In the genomic region with DNA sequence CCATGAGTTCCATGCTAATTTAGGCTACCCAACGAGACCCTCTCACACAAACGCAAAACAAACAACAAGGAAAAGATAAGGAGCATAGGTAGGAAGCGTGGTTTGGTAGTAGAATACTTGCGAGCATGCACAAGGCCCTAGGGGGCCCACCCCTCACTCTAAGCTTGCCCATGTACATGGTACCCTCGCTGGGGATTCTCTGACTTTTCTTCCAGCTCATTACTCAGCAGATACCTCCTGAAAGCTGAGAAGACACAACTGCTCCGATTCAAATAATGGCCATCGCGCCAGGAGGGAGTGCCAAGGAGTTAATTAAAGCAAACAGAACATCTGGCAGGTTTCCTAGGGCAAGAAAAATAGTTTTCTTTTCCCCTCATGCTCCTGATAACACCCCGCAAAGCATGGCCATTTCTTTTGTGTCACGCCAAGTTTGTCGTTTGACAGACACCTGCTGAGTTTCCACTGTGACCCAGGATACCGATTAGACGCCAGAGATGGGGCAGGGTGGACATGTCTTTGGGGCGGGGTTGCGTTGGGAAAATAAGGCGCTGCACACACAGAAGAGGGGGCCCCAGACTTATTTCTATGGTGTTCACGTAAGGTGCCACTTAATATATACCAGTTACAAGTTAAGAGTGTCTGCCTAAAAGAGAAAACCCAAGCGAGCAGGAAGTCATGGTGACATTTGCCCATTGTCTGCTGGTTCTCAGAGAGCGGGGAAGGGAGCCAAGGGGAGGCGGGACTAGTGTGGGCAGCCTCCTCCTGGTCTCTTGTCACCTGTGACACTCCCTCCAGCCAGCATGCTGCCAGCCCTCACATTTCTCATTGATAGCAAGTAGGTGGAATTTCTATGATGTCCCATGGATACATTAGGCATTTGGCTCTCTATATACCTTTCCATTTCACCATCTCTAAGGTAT, we compare ENCODE assay signal across 9 mouse cellular contexts. TPM values are rescaled to one million over a fixed set of nuclear protein-coding genes. Genes with fewer than 3 reads are reported as not detected.
DNase-seq lines count a peak whose midpoint lies in the region; ATAC-seq lines count a peak whose summit lies in the region.
"Had no signal": no experiment of that assay in that cellular context is flagged by ENCODE, and none has a peak within 500 bp of the region (broad histone marks: within the 10 kb centered on the region; RNA-seq: fewer than 3 reads in every experiment).

No protein-coding gene starts in this region.

- WGBS in heart, embryonic 15.5 days: 37% methylated on average over 20 of the region's 20 CpGs

- no peaks in the 10 kb centered on the region for H3K27me3 ChIP-seq in heart, embryonic 15.5 days

- H3K4me3 ChIP-seq in brown adipose tissue, adult 24 weeks (ENCODE audit: insufficient read depth, low read depth, low read length): no peak overlapping the region
- no peak overlapping the region for H3K4me3 ChIP-seq in heart, embryonic 15.5 days
- H3K4me3 ChIP-seq: midbrain, embryonic 10.5 days had no signal

- H3K4me1 ChIP-seq in brown adipose tissue, adult 24 weeks (ENCODE audit: control insufficient read depth, insufficient read depth, insufficient read length, low read length): peaks cover 26% of the 10 kb centered on the region
- H3K4me1 ChIP-seq in heart, embryonic 15.5 days (replicated peaks): peaks cover 38% of the 10 kb centered on the region
- H3K4me1 ChIP-seq: midbrain, embryonic 10.5 days had no signal

- H3K9me3 ChIP-seq in heart, embryonic 15.5 days (replicated peaks): no peaks in the 10 kb centered on the region
- H3K9me3 ChIP-seq: midbrain, embryonic 10.5 days had no signal

- peak overlapping the region; percentile 83 for H3K27ac ChIP-seq in brown adipose tissue, adult 24 weeks (replicated peaks; ENCODE audit: low read depth, low read length)
- 0 out of 2 replicates have a peak overlapping the region, but pooled peaks have one; percentile 7 for H3K27ac ChIP-seq in heart, embryonic 15.5 days
- H3K27ac ChIP-seq: midbrain, embryonic 10.5 days had no signal

- H3K4me2 ChIP-seq in heart, embryonic 15.5 days: peak overlapping the region; percentile 26; the same call in 1 of the 2 replicates

- ATAC-seq in heart, embryonic 15.5 days (replicated peaks; ENCODE audit: insufficient number of reproducible peaks, insufficient read depth, low FRiP score, low read depth): no peak
- ATAC-seq in erythroblast, adult 5-6 weeks (replicated peaks; ENCODE audit: low FRiP score, poor library complexity, severe bottlenecking): no peak

- H3K9ac ChIP-seq in heart, embryonic 15.5 days: no peak overlapping the region

- H3K36me3 ChIP-seq in heart, embryonic 15.5 days: no peaks in the 10 kb centered on the region
- H3K36me3 ChIP-seq: midbrain, embryonic 10.5 days had no signal

- DNase-seq in adrenal gland, postnatal 25 days: peak; percentile 21
- DNase-seq in adrenal gland, postnatal 4 days (ENCODE audit: low spot score in 2 of 2): no peak
- DNase-seq in kidney, postnatal 4 days: peak; percentile 30 to 55
- DNase-seq in MN1 (ENCODE audit: low spot score): no peak
- DNase-seq in urinary bladder, adult 2 months (ENCODE audit: low spot score): no peak

RNA-seq across cellular contexts. Expression of a gene that starts 36.2 kb away (rescaled TPM):
- total RNA-seq in adrenal gland, postnatal 25 days (2021): 22.8 and 25.8 TPM in 2 replicates
- 10 to 100 TPM; 25.2 to 27.4 TPM for total RNA-seq in adrenal gland, postnatal 4 days (2021)
- polyA plus RNA-seq in brown adipose tissue, adult 24 weeks (2012; ENCODE audit: insufficient read depth, insufficient read length, missing spikeins): 13.7 and 18.0 TPM in 2 replicates
- 8.5 and 9.6 TPM in 2 replicates for polyA plus RNA-seq in heart, embryonic 15.5 days (2015; fragmentation: Nextera tagmentation; extraction: Ambion mirVana)
- 1.9 and 2.7 TPM in 2 replicates for total RNA-seq in erythroblast, adult 5-6 weeks (2015; ENCODE audit: low replicate concordance)
- 0.34 and 1.3 TPM in 2 replicates for total RNA-seq in erythroblast, adult 5-6 weeks (2017; ENCODE audit: low replicate concordance)
- polyA plus RNA-seq in urinary bladder, adult 2 months (2012; rRNA removed): 5.8 and 9.3 TPM in 2 replicates

RNA-seq across cellular contexts. Expression of a gene that starts 58.8 kb away (rescaled TPM):
- total RNA-seq in adrenal gland, postnatal 25 days (2021): 19.7 and 25.5 TPM in 2 replicates
- total RNA-seq in adrenal gland, postnatal 4 days (2021): 10 to 100 TPM; 19.3 to 23.2 TPM
- polyA plus RNA-seq in brown adipose tissue, adult 24 weeks (2012; ENCODE audit: insufficient read depth, insufficient read length, missing spikeins): 3.6 and 4.6 TPM in 2 replicates
- polyA plus RNA-seq in heart, embryonic 15.5 days (2015; fragmentation: Nextera tagmentation; extraction: Ambion mirVana): 9.5 and 11.6 TPM in 2 replicates
- 8.1 and 9.4 TPM in 2 replicates for total RNA-seq in erythroblast, adult 5-6 weeks (2015; ENCODE audit: low replicate concordance)
- total RNA-seq in erythroblast, adult 5-6 weeks (2017; ENCODE audit: low replicate concordance): 9.3 and 18.4 TPM in 2 replicates
- 5.9 and 7.7 TPM in 2 replicates for polyA plus RNA-seq in urinary bladder, adult 2 months (2012; rRNA removed)

Comparison
In these comparisons a context has a peak if more than half of its experiments do, and no peak if none do; other contexts are left out.
1. DNase-seq: peak in adrenal gland, postnatal 25 days (single experiment) and kidney, postnatal 4 days (2 of 2); none in adrenal gland, postnatal 4 days (0 of 2), MN1 (single experiment) and urinary bladder, adult 2 months (single experiment).